Mouse (Mus musculus) heart, adult 10 weeks (tissue): ENCODE measurements around the gene Ubxn2a. TPM values are rescaled to one million over a fixed set of nuclear protein-coding genes. Genes with fewer than 3 reads are reported as not detected.

ENCODE experiments used
- polyA plus RNA-seq: library from polyadenylated mRNA; stranded (reverse); fragments of 350-450 nt; fragmentation: Illumina TruSeq; extraction: RNeasy Lipid Tissue Mini Kit (QIAGEN cat#74804); gene quantifications from one replicate; pipeline ENCODE4 v1.2.3, GENCODE M21; 2014; ENCODE audit warnings: low read depth, low replicate concordance

Gene Ubxn2a
- polyA plus RNA-seq, result 71.5 TPM

GRCm38 (mm10) chr12:4906951-4907906 is at the start of gene Ubxn2a:
Gene Ubxn2a (minus strand): TSS chr12:4907705.

GRCm38 (mm10) chr12:4916994-4917804 is 9.7 kb upstream of the Ubxn2a start, which contains the start of gene Atad2b:
Gene Atad2b (plus strand): TSS chr12:4917353.

GRCm38 (mm10) chr12:4874161-4874927 is 33.2 kb downstream of the Ubxn2a start, which contains the start of gene Mfsd2b:
Gene Mfsd2b (minus strand): TSS chr12:4874359.

DNA sequence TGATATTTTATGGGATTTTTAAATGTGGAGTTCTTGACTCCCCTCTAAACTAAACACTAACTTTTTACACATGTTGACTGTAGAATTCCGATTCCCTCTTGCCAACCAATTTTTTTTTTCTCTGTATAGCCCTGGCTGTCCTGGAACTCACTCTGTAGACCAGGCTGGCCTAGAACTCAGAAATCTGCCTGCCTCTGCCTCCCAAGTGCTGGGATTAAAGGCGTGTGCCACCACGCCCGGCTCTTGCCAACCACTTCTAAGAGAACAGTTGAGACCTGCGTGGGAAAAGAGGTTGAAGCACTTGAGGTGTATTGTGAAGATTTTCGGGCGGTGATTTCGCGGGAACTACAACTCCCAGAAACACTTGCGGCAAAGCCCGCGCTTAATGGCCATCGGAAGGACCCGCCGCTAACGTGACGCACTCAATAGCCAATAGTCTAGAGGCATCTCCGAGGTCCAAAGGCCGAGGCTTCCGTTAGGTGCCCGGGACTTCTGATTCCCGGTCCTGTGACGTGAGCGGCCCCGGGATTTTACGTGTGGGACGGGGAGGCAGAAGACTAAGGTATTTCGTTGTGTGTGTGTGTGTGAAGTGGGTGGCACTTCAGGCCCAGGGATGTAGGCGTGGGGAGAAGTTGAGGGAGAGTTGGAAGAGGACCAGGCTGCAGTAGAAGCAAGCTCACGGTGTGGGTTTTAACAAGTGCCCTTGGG is 64.5 kb downstream of the Ubxn2a start, which contains the start of gene Wdcp:
Gene Wdcp, plus strand, starts transcription at position 414 of the 708 bp plus-strand sequence.

DNA sequence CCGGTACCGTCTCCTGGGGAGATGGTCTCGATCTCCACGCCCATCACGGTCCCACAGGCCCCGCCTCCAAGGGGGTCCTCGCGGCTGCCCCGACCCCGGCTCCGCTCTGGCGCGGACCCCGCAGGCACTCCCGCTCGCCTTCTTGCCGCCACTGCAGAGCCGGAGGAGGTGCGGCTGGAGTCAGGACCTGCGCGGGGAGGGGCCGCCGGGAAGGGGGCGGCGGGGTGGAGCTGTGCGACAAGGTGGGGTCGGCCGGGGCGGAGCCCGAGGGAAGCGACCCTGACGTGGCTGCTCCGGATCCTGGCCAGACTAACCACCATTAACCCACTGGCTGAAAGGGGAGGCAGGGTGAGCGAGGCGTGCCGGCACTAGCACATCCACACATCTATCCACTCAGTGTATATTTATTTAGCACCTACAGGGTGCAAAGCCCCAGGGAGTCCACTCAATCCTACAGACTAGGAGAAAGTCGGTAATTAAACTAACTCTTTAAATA is 66.1 kb downstream of the Ubxn2a start, which contains the start of gene Fkbp1b:
Gene Fkbp1b, minus strand, starts transcription at position 200 of the 496 bp plus-strand sequence.

Other genes starting within 250 kb of the Ubxn2a start
- gene Fam228a, start 169.3 kb downstream of the Ubxn2a start, polyA plus RNA-seq, result 0.26 TPM
- gene Pfn4, start 138.7 kb downstream of the Ubxn2a start, polyA plus RNA-seq, result 3.0 TPM
- gene Fam228b, start 138.4 kb downstream of the Ubxn2a start, polyA plus RNA-seq, result 5.4 TPM
- 45.5 TPM for gene Sf3b6, start 90.2 kb downstream of the Ubxn2a start, polyA plus RNA-seq
- 1.7 TPM for gene Fkbp1b, start 66.1 kb downstream of the Ubxn2a start, polyA plus RNA-seq
- 7.7 TPM for gene Wdcp, start 64.4 kb downstream of the Ubxn2a start, polyA plus RNA-seq
- gene Mfsd2b, start 33.3 kb downstream of the Ubxn2a start, polyA plus RNA-seq, result 1.7 TPM
- gene Atad2b, start 9.6 kb upstream of the Ubxn2a start, polyA plus RNA-seq, result 6.7 TPM